Mouse (Mus musculus): ENCODE data around the gene Coq8a. TPM values are rescaled to one million over a fixed set of nuclear protein-coding genes. Genes with fewer than 3 reads are reported as not detected.

Coq8a gene
- polyA plus RNA-seq, 1 experiment, result not detected

DNA sequence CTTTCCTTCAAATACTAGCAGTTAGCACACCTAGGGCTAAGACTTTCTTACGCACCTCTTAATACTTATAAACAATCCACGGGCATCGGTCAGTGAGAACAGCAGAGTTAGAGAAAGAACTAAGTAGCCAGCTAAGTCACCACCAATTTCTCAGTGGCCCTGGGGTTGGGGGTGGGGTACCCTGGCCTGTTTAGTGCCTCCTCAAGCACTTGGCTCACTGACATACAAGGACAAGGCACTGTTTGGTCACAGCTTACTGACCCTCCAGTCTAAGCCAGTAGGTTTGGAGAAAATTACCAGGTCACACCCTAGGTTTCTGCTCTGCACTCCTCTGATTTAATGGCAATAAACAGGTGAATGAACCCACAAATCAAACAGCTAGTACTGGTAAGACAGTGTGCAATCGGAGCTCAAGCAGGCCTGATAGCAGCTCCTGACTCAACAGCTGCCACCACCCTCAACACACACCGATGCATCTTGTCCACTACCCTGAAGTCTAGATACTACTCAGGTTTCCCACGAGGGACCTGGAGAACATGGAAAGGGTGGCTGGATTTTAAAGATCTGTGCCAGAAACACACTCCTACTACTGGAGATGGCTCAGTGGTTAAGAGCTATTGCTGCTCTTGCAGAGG lies 15.8 kb downstream of the Coq8a start:
- TF ChIP-seq POLR2A (IDR thresholded peaks at IDR 0.05; ENCODE audit: insufficient read depth, low read depth, low read length) (no peak), CTCF (IDR thresholded peaks at IDR 0.05; ENCODE audit: insufficient read depth, low read depth, low read length) (no peak)
- H3K4me3 ChIP-seq (ENCODE audit: insufficient read depth, low read depth, low read length), result no peak overlapping the region
- H3K4me1 ChIP-seq (ENCODE audit: control insufficient read depth, insufficient read depth, low read length), result no peaks in the 10 kb centered on the region
- no peak overlapping the region for H3K27ac ChIP-seq (ENCODE audit: insufficient read depth, low read depth, low read length)
- 93% methylated on average over 6 of the region's 6 CpGs for WGBS

DNA sequence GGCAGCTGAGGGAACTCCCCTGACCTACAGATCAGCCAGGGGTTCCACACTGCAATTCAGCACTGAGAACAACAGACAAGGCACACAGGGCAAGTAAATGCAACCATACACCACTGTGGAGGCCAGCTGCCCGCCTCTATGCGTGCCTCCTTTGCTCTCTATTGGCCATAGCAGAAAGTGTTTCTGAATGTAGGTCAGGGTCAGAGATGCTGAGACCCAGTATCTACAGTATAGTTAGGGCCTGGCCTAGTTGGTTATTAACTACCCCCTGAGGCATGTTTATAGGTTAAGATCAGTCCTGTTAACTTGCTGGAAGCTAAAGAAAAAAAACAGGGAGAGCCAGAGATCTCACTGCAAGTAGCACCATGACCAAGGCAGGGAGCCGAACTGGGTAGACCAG lies 16.7 kb downstream of the Coq8a start:
- Histone ChIP-seq H3K27ac (ENCODE audit: insufficient read depth, low read depth, low read length) (no peak overlapping the region), H3K4me1 (ENCODE audit: control insufficient read depth, insufficient read depth, low read length) (no peaks in the 10 kb centered on the region), H3K4me3 (ENCODE audit: insufficient read depth, low read depth, low read length) (no peak overlapping the region)
- 91% methylated on average over 3 of the region's 3 CpGs for WGBS
- TF ChIP-seq POLR2A (IDR thresholded peaks at IDR 0.05; ENCODE audit: insufficient read depth, low read depth, low read length) (no peak), CTCF (IDR thresholded peaks at IDR 0.05; ENCODE audit: insufficient read depth, low read depth, low read length) (no peak)

DNA sequence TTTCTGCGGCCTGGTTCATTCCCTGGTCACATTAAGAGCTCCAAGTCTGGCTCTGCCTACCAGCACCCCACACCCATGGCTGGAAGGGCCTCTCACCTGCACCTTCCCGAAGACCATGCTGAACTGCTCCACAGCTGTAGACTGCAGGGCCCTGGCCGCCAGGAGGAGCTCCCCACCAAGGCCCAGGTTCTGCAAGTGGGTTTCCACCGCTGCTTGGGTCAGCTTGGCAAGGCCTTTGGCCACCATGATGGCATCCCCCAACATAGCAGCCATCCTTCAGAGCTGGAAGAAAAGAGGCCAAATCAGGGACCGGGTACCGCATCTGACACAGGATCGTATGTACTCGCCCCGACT lies 17.5 kb downstream of the Coq8a start:
- H3K27ac ChIP-seq (ENCODE audit: insufficient read depth, low read depth, low read length), result no peak overlapping the region
- H3K4me3 ChIP-seq (ENCODE audit: insufficient read depth, low read depth, low read length), result no peak overlapping the region
- TF ChIP-seq POLR2A (IDR thresholded peaks at IDR 0.05; ENCODE audit: insufficient read depth, low read depth, low read length), result no peak
- no peaks in the 10 kb centered on the region for H3K4me1 ChIP-seq (ENCODE audit: control insufficient read depth, insufficient read depth, low read length)
- WGBS, result 93% methylated on average over 9 of the region's 9 CpGs

DNA sequence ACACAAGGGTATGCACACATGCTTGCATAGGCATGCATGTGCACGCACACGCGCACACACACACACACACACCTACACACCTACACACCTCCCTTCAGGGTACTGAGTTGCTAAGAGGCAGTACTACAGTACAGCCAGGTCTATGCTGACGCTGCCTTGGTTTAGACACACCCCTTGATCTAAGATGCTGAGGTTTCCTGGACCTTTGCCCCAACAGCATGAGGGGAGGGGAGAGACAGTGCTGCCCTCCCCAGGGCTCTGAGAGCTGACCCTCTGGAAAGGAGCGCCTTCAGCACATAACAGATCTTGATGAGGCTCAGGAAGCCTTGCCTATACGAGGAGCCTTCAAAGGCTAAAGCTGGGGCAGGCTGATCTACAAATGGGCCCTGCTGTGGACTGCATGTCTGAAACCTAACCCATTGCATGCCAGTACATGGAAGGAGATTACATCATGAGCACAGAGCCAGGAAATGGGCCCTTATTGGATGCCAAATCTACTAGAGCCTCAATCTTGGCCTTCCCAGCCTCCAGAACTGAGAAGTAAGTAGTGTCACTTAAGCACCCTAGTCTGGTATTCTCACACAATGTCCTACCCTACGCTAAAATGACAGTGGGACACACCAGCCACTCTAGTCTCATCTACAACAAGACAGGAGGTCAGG lies 18.0 kb downstream of the Coq8a start:
- no peak overlapping the region for H3K4me3 ChIP-seq (ENCODE audit: insufficient read depth, low read depth, low read length)
- no peaks in the 10 kb centered on the region for H3K4me1 ChIP-seq (ENCODE audit: control insufficient read depth, insufficient read depth, low read length)
- TF ChIP-seq CTCF (IDR thresholded peaks at IDR 0.05; ENCODE audit: insufficient read depth, low read depth, low read length), result no peak
- no peak for TF ChIP-seq POLR2A (IDR thresholded peaks at IDR 0.05; ENCODE audit: insufficient read depth, low read depth, low read length)
- no peak overlapping the region for H3K27ac ChIP-seq (ENCODE audit: insufficient read depth, low read depth, low read length)
- 92% methylated on average over 7 of the region's 7 CpGs for WGBS

DNA sequence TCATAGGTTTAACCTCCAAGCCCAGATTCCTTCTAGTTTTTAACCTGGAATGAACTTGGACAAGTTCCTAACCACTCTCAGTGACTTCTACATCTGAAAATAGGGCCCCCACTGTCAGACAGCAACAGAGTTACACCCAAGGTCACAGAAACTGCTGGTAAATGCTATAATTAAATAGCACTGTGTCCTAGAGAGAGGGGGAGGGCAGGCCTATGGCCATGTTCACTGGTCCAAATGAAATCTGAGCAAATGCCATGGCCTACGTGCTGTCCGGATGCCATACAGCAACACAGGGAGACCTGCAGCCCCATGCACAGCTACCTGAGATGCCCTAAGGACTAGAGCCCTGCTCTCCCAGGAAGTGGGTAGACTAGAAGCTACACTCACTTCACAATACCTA lies 19.6 kb downstream of the Coq8a start:
- H3K27ac ChIP-seq (ENCODE audit: insufficient read depth, low read depth, low read length), result no peak overlapping the region
- no peak overlapping the region for H3K4me3 ChIP-seq (ENCODE audit: insufficient read depth, low read depth, low read length)
- no peaks in the 10 kb centered on the region for H3K4me1 ChIP-seq (ENCODE audit: control insufficient read depth, insufficient read depth, low read length)
- TF ChIP-seq CTCF (IDR thresholded peaks at IDR 0.05; ENCODE audit: insufficient read depth, low read depth, low read length) (no peak), POLR2A (IDR thresholded peaks at IDR 0.05; ENCODE audit: insufficient read depth, low read depth, low read length) (no peak)
- 95% methylated on average over 2 of the region's 2 CpGs for WGBS

DNA sequence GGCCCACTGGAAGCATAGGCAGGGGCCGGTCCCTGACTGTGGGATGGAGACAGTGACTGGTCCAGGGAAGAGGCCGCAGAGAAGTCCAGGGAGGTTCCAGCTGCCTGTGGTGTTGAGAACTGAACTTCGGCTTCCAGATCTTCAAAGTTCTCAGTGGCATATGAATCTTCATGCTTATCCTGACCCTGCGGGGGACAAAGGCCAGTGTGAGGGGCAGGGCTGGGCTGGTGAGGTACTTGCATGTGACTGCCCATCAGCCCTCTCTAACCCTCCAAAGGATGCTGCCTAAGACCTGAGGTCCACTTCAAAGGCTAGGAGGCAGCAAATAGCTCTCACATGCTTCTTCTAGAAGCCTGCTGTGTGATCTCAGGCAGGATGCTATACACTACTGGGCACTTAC lies 20.3 kb downstream of the Coq8a start:
- TF ChIP-seq POLR2A (IDR thresholded peaks at IDR 0.05; ENCODE audit: insufficient read depth, low read depth, low read length), result no peak
- TF ChIP-seq CTCF (IDR thresholded peaks at IDR 0.05; ENCODE audit: insufficient read depth, low read depth, low read length), result no peak
- no peak overlapping the region for H3K4me3 ChIP-seq (ENCODE audit: insufficient read depth, low read depth, low read length)
- H3K4me1 ChIP-seq (ENCODE audit: control insufficient read depth, insufficient read depth, low read length), result no peaks in the 10 kb centered on the region
- WGBS, result 94% methylated on average over 4 of the region's 4 CpGs
- H3K27ac ChIP-seq (ENCODE audit: insufficient read depth, low read depth, low read length), result no peak overlapping the region

DNA sequence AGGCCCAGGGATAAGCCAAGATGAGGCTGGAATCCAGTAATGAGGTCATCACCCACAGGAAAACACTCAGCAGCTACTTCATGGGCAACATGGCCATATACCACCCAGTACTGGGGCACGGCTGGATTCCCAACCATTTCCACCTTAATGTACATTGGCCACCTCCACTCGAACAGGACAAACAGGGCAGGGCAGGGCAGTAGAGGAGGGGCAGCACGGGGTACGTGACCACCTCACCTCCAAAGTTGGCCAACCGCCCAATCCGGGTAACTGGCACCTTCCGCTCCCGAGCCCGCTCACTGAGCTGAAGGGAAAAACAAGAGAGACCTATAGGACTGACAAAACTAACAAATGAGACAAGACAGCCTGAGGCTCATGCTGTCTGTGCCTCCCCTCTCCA lies 21.1 kb downstream of the Coq8a start:
- no peak overlapping the region for H3K4me3 ChIP-seq (ENCODE audit: insufficient read depth, low read depth, low read length)
- TF ChIP-seq POLR2A (IDR thresholded peaks at IDR 0.05; ENCODE audit: insufficient read depth, low read depth, low read length) (no peak), CTCF (IDR thresholded peaks at IDR 0.05; ENCODE audit: insufficient read depth, low read depth, low read length) (no peak)
- H3K27ac ChIP-seq (ENCODE audit: insufficient read depth, low read depth, low read length), result no peak overlapping the region
- WGBS, result 92% methylated on average over 9 of the region's 9 CpGs
- no peaks in the 10 kb centered on the region for H3K4me1 ChIP-seq (ENCODE audit: control insufficient read depth, insufficient read depth, low read length)

DNA sequence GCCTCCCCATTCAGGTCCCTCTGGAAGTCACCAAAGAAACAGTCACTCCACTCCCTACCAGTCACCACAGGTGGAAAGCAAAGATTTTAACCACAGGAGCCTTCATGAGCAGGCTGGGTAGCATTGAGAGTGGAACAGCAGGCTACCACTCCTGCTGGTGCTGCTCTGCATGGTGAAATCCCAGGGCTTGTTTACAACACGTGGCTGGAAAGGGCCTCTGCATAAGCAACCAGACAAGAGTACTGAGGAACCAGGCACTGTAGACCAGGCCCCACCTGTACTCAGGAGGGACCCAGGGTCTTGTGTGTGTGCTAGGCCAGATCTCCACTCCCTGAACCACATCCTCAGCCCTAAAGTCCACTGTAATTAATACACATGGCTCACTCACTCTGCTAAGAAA lies 22.6 kb downstream of the Coq8a start:
- no peak for TF ChIP-seq CTCF (IDR thresholded peaks at IDR 0.05; ENCODE audit: insufficient read depth, low read depth, low read length)
- TF ChIP-seq POLR2A (IDR thresholded peaks at IDR 0.05; ENCODE audit: insufficient read depth, low read depth, low read length), result no peak
- H3K4me1 ChIP-seq (ENCODE audit: control insufficient read depth, insufficient read depth, low read length), result no peaks in the 10 kb centered on the region
- no peak overlapping the region for H3K27ac ChIP-seq (ENCODE audit: insufficient read depth, low read depth, low read length)
- H3K4me3 ChIP-seq (ENCODE audit: insufficient read depth, low read depth, low read length), result no peak overlapping the region
- WGBS, result 24% methylated on average over 1 of the region's 1 CpGs

DNA sequence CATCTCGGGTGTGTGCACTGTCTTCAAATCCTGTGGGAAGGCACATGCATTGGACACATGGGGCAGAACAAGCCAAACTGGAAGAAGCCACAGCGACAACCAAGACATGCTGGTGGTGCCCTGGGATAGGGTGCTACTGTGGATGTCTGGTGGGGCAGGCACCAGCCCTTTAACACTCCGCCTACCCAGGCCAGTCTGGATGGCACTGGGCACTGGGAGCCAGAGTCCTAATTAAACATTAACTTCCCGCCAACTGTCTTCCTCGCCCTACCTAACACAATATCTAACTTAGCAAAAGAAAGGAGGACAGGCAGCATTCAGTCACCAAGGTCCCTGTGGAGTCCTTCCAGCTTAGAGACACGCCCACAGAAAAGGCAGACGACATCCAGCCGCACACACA lies 23.8 kb downstream of the Coq8a start:
- Histone ChIP-seq H3K27ac (ENCODE audit: insufficient read depth, low read depth, low read length) (no peak overlapping the region), H3K4me1 (ENCODE audit: control insufficient read depth, insufficient read depth, low read length) (no peaks in the 10 kb centered on the region), H3K4me3 (ENCODE audit: insufficient read depth, low read depth, low read length) (no peak overlapping the region)
- TF ChIP-seq POLR2A (IDR thresholded peaks at IDR 0.05; ENCODE audit: insufficient read depth, low read depth, low read length) (no peak), CTCF (IDR thresholded peaks at IDR 0.05; ENCODE audit: insufficient read depth, low read depth, low read length) (no peak)
- WGBS, result 69% methylated on average over 8 of the region's 8 CpGs
